Mouse (Mus musculus) left cerebral cortex, postnatal 4 days (tissue): ENCODE measurements around the gene Ccdc92b. TPM values are rescaled to one million over a fixed set of nuclear protein-coding genes. Genes with fewer than 3 reads are reported as not detected.

Experiments used
- DNase-seq: peaks from one replicate; pipeline ENCODE4 v3.0.0-alpha.2; 2022
- intact Hi-C: fragments of 180-260 bp; cut with DNase I; formaldehyde crosslinking; loops from one replicate; pipeline ENCODE4 v1.15.1; 2025
- total RNA-seq, 2 experiments: library from RNA; stranded (reverse); gene quantifications; 2 replicates each; pipeline ENCODE4 v1.2.3; 2021

Gene Ccdc92b
- total RNA-seq, 2 experiments from 2014 or later, result 16.2 to 17.5 TPM

DNA sequence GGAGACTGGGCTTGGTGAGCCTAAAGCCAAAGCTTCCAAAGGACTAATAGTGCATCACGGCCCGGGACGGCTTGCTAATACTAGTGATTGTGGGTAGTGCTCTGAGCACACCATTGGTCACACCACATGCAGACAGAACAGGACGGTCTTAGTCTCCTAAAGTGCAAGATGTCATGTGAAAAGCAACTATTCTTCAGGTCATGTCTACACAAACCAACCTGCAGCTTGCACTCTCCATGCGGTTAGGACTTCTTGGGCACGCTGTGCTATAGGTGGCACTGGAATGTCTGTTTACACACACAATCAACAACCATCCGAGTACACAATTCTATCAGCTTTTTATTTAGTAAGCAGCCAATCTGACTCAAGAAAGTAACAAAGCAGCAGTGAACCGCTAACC, 55.3 kb downstream of the Ccdc92b start:
- no peak for DNase-seq
- intact Hi-C loops, result no loop called here

DNA sequence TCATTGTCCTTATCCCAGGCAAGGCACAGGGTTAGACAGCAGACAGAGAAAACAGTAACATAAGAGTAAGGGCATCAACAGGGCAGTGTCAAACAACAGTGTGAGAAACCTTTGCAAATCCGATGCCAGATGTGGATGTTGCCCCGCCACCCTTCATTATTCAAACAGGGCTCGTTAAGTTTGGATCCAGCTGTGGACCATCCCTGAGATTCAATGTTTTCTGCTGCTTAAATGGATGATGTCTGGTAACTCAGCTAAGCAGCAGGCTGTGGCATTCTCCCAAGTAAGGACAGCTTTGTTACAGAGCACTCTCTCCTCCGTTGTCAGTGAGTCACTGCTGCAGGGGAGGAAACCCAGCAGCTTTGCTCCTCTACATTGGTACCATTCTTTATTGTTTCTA, 55.8 kb downstream of the Ccdc92b start:
- no peak for DNase-seq
- intact Hi-C loops, result no loop called here

Other genes with a start within 250 kb of the Ccdc92b start
- gene Rap1gap2, start 8.7 kb upstream of the Ccdc92b start, total RNA-seq, result 10 to 100 TPM; 77.8 to 87.8 TPM
- gene Cluh, start 29.9 kb downstream of the Ccdc92b start, total RNA-seq, result 10 to 100 TPM; 45.8 to 47.9 TPM
- gene Pafah1b1, start 105.1 kb downstream of the Ccdc92b start, total RNA-seq, result 100 to 1,000 TPM; 393 to 420 TPM
- 10 to 100 TPM; 23.0 to 25.5 TPM for gene Mettl16, start 151.2 kb downstream of the Ccdc92b start, total RNA-seq
- 10 to 100 TPM; 36.7 to 36.8 TPM for gene Mnt, start 211.3 kb downstream of the Ccdc92b start, total RNA-seq